Mouse (Mus musculus) bone marrow, adult 2 months (tissue): ENCODE measurements around the gene Hist2h2ac.
A peak's percentile ranks its signal among the peaks of the same experiment; 100 is the strongest.

ENCODE experiments used
- CTCF ChIP-seq: fragments of 200-500 bp; IDR thresholded peaks from 2 replicates; pipeline ENCODE4 v1.5.1; 2011; ENCODE audit warnings: low read length, control low read depth; ENCODE audit not compliant: control insufficient read depth, insufficient read depth
- POLR2A ChIP-seq: fragments of 200-500 bp; IDR thresholded peaks from 2 replicates; pipeline ENCODE4 v1.6.1; 2011; ENCODE audit warnings: low read depth, mild to moderate bottlenecking, control low read depth, low read length, borderline replicate concordance; ENCODE audit not compliant: control insufficient read depth

DNA sequence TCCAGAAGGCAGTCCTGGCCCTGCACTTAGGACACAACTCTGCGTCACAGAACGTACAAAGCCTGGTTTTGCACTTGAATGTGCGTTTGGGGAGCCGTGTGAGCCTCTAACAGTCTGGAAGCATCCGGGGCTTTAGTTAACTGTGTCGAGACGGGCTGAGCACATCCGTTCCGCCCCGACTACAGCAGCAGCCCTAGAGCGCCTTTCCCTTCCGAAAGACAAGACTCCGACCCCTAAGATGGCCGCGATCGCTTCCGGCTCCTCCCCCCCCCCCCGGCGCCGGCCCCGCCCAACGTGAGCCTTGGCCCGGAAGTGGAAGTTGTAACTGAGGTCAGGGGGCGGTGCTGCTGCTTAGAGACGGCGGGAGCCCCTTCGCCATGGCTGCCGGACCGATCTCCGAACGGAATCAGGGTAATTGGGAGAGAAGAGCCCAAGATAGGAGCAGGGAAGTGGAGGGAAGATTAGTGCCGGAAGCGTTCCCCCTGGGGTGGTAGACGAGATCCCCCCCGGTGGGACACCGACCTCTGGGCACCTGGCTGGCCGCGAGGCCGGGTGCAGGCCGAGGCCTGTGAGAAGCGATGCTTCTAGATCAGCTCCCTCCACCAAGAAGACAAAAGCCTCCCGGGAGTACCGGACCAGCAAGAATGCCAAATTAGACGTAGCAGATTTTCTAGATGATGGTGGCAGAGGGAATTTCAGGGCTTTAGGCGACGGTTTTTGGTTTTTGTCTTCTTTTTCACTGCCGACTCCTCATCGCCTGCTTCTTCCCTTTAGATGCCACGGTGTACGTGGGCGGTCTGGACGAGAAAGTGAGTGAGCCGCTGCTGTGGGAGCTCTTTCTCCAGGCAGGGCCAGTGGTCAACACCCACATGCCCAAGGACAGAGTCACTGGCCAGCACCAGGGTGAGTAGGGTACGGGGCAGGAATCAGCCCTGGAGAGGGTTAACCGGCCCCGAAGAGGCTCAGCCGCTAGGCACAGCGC is 48.2 kb downstream of the Hist2h2ac start, which contains the start of gene Sf3b4:
- TF ChIP-seq CTCF (no peak), POLR2A (peak; percentile 95; the same call in 1 of the 2 replicates)
